Mouse (Mus musculus) C2C12 (cell line): Measurements from ENCODE around the gene Fbln2.

Experiments used
- CEBPB ChIP-seq: IDR thresholded peaks from one replicate; pipeline ENCODE4 v1.6.1; 2011; ENCODE audit warnings: low read depth, mild to moderate bottlenecking, control low read depth, moderate library complexity
- CTCF ChIP-seq: IDR thresholded peaks from one replicate; pipeline ENCODE4 v1.5.1; 2011; ENCODE audit not compliant: control insufficient read depth, insufficient read depth, insufficient read length
- MAX ChIP-seq: IDR thresholded peaks from one replicate; pipeline ENCODE4 v1.6.1; 2011; ENCODE audit warnings: mild to moderate bottlenecking, control low read depth
- MYOD1 ChIP-seq: IDR thresholded peaks from one replicate; pipeline ENCODE4 v1.6.1; 2011; ENCODE audit warnings: low read depth; ENCODE audit not compliant: control insufficient read depth, insufficient read length
- MYOG ChIP-seq: IDR thresholded peaks from one replicate; pipeline ENCODE4 v1.6.1; 2011; ENCODE audit not compliant: control insufficient read depth, insufficient read length; ENCODE audit errors: extremely low read depth

DNA sequence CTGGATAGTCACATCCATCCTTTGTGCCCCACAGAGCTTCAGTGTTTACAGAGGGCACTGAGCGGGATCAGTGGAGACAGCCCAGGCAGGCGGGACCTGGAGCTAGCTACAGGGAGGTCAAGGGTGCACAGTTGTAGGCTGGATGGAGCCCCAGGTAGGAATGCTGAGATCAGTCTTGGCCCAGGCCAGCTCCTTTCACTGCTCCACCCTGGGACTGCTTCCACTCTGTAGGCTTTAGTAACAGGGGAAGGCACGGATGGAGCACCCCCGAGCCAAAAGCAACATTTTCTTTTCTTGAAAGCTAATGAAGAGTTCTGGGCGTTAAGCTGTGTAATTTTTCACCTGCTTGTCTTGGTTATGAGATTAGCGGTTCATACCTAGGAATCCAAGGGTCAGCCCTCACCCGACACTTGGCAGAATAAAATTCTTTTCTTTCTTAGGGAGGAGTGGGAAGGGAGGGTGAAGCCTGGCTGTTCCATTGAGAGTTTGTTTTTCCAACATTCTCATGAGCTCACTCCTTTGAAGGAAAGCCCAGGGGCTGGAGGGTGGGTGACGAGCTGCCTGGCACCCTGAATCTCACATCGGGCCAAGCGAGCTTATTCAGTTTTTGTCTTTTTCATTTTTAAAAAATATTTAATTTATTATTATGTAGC is 10.6 kb downstream of the Fbln2 start:
- no peak for TF ChIP-seq MYOD1
- TF ChIP-seq CTCF: no peak
- TF ChIP-seq CEBPB: no peak
- no peak for TF ChIP-seq MYOG
- TF ChIP-seq MAX: no peak
